Mouse (Mus musculus): Measurements from ENCODE around the gene Ccr4. TPM values are rescaled to one million over a fixed set of nuclear protein-coding genes. Genes with fewer than 3 reads are reported as not detected.
"Not testable (repeated sequence)": the region's sequence is repeated elsewhere in the genome, so short reads cannot be mapped to it uniquely, and the experiment has no call there.

Gene Ccr4
- total and polyA plus RNA-seq, 3 experiments = not detected

DNA sequence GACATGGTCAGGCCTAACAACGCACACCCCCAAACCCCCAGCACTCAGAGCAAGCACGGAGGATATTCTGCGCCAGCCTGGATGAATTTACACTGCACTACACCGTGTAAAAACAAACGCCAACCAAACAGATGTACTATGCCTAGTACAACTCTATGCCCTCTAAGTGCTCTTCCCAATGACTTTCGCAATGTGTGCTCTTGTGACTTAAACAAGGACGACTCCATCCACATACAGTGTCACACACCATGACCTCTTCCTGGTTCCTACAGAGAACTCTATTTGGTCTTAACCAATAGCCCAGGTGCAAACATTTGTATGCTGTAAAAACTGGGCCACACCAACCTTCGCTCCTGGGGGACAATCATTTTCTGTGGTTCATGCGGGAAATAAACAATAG, 17.8 kb upstream of the Ccr4 start:
- no peak for DNase-seq

DNA sequence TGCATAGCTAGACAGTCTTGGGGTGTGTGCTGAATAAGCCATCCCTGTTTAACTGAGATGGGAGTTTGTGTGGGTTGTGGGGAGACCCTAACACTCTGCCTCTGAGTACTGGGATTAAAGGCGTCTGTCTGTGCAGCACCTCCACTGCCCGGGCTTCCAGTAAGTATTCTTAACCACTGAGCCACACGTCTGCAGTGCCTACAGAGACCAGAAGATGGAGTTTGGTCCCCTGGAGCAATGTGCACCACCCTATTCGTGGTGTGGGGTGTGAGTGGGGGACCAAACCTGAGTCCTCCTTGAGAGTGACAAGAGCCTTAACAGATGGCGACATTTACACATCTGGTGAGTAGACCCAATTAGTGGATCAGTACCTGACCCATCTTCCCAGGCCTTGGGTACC, 17.3 kb upstream of the Ccr4 start:
- DNase-seq = no peak

DNA sequence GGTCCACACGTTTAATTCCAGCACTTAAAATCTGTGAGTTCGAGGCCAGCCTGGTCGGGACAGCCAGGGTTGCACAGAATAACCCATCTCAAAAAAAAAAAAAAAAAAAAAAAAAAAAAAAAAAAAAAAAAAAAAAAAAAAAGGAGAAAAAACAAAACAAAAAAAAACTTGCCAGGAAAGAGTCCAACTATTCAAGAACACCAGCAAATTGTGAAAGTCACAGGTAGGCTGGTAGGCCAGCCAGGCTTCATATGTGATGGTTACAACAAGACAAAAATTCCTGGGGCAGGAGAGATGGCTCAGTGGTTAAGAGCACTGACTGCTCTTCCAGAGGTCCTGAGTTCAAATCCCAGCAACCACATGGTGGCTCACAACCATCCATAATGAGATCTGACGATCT, 15.8 kb upstream of the Ccr4 start:
- DNase-seq = not testable (repeated sequence)

DNA sequence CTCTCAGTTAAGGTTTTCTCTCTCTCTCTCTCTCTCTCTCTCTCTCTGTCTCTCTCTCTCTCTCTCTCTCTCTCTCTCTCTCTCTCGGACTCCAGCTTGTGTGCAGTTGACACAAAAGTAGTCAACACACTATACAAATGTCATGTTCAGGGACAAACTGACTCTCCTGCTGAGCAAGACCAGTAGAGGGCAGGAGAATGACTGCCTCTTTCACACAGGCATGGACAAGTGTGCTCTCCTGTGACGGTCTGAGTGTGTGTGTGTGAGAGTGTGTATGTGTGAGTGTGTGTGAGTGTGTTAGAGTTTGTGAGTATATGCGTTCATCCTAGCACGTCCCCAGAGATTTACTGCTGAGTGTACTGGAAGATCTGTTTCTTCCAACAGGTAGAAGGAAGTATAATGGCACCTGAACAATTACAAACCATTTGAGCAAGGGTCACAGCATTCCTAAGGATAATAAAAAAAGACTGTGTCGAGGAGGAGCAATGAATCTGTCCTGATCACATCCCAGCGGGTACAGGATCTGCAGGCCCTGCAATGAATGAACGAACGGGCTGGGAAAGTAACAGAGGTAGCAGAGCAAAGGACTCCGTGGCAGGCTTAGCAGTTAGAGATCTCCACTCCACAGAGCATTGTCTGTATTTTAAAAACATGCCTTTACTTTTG, 14.2 kb upstream of the Ccr4 start:
- no peak for DNase-seq

DNA sequence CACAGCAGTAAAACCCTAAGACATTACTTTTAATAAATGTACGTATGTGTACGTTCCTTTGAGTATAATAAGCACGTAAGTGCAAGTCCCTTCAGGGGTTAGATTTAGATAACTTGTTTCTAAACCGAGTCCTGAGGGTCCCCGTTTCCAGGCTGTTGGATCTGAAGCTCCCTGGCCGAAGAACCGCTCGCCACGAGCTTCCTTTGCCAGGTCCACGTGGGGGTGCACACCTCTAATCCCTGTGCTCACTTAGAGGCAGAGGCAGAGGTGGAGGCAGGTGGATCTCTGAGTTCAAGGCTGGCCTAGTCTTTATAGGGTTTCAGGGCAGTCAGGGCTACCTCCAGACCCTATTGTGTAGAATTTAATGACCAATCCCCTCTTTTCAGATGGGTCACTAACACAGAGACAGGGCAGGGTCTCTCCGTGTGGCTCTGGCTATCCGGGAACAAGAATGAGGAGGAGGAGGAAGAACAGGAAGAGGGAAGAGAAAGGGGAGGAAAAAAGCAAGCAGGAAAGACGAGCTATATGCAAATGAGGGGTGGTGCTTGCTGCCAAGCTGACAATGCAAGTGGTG, 13.3 kb upstream of the Ccr4 start:
- DNase-seq = no peak

DNA sequence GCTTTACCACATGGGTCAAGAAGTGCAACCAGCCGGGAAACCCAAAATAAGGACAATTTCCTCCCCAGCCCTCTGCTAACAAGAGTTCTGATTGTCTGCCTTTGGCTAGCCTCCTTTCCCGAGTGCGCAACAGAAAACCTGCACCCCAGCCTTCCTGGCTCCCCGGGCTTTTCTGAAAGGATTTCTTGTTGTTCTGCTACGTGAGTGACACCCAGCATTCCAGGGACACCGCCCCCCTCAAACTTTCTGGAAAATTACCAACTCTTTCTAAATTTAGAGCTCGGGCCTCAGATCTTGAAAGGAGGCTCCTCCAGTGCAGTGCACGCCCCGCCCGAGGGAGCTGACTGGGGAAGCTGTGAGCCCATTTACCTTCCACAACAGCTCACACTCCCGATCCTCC, 10.6 kb upstream of the Ccr4 start, which contains the start of gene C130032M10Rik:
C130032M10Rik (plus strand) TSS at position 334 of the 400 bp plus-strand sequence.
- DNase-seq = peak; percentile 9

DNA sequence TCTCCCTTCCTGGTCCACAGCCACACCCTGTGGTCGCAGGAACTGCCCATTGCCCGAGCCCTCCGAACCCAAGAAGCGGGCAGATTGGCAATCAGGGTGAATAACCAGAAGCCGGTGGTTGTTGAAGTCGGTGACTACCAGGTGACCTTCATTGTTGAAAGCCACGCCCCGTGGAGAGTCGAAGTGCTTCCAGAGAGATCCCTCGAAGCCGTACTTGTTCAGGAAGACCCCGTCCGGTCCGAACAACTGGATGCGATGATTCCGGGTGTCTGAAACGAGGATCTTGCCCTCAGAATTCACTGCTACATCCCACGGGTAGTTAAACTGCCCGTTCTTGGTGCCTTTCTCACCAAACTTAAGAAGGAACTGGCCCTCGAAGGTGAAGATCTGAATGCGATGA, 8.1 kb upstream of the Ccr4 start:
- DNase-seq = no peak

DNA sequence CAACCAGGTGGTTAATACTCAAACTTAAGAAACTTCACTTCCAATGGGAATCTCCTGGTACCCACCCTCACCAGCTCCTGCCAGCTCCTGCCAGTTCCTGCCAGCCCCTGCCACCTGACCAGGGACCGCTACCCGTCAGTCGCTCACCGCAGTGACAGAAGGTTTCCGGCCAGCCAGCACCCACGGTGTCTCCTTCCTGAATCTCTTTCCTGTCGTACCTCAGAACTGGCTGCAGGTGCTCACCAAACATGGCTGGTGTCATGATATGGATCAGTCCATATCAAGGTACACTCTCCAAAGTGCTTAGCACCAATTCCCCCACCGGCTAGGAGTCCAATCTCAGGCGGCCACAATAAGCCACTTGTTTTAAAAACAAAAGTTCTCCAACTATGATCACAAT, 5.1 kb upstream of the Ccr4 start:
- DNase-seq = no peak

DNA sequence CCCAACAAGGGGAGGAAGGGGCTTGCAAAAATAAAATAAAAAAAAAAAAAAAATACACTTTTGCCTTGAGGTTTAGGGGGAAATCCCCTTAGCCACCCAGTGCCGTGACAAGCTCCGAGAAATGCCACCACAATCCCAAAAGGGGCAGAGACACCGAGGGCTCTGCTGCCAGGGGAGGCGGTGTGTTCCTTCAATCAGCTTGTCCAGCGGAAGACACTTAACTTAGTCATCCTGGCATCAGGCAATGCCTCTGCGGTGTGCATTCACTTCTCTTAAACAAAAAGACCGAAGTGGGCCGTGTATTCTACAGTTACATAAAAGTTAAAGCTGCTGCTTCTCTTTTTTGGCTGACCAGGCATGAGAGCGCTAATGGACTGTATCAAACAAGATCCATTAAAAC, 2.7 kb upstream of the Ccr4 start:
- no peak for DNase-seq

DNA sequence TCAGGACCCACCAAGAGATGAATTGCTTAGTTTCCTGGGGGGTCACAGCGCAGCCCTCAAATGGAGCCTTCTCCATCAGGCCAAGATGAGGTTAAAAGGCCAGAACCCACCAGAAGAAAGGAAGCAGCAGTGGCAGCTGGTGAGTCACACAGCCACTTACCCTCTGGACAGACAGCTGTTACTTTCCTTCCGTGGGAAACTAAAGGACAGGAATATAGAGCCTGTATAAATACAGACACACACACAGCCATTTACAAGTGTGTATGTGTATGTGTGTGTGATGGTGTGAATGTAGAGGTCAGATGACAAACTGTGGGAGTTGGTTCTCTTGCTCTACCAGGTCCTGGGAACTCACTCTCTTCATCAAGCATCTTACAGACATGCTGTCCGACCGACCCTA, 1.8 kb upstream of the Ccr4 start:
- DNase-seq = no peak

DNA sequence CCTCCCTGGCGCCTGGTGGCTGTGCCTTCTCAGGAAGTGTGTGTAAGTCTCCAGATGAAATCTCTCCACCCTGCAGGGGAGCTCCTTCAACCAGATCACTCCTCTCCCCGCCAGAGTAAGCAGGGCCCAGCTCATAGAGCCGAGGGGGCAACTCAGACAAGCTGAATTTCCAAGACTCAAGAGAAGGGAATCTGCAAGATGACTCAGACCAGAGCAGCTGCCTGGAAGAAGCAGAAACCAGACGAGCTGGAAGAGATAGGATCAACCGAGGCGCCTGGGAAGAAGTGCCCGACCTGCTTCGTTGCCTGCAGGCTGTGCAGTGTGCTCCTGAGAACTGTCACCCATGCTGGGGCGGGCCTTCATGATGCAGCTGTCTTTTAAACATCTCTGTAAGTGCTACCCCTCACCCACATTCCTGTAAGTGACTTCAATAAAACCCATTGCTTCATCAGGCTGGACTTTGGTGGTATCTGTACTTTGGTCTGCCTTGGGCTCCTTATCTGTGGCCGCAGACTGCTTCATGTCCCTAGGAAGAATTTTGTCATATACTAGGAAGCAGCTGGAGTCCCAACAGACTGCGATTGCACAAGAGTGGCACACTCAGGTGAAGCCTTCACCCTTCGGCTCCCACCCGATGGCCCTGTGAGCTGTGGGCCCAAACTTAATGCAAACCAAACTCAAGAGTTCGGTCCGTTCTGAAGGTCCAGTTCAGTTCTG, 1.8 kb downstream of the Ccr4 start:
- DNase-seq = no peak

DNA sequence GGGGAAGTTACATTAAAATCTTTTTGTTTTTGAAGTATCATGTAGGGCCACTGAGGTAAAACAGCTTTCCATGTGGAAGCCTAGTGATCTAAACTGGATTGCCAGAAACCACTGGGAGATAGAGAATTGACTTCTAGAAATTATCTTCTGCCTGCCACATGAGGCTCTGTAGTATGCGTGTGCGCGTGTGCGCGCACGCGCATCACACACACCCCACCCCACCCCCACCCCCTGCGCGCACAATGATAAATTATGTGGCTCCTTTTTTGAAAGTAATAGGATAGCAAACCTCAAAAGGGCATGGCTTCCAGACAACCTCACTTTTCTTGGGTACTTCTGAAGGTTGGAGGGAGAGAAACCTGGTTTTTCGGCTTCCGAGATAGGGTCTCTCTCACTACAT, 2.8 kb downstream of the Ccr4 start:
- DNase-seq = no peak

DNA sequence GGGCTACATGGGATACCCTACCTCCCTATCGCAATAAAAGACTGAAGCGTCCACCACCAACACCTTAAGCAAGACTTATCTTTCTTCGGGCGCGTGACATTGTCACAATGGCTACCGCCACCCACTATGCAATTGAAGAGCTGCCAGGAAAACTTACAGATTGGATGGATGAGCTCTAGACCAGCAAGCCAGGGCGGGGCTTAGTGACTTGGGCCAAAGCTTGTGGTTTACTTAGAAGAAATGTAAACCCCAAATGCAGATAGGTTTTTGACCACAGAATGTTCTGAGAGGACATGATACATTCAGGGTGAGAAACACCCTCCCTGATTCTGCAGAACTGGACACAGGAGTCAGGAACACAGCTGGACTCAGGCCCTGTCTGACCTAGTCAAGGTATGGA, 3.6 kb downstream of the Ccr4 start:
- DNase-seq = no peak

DNA sequence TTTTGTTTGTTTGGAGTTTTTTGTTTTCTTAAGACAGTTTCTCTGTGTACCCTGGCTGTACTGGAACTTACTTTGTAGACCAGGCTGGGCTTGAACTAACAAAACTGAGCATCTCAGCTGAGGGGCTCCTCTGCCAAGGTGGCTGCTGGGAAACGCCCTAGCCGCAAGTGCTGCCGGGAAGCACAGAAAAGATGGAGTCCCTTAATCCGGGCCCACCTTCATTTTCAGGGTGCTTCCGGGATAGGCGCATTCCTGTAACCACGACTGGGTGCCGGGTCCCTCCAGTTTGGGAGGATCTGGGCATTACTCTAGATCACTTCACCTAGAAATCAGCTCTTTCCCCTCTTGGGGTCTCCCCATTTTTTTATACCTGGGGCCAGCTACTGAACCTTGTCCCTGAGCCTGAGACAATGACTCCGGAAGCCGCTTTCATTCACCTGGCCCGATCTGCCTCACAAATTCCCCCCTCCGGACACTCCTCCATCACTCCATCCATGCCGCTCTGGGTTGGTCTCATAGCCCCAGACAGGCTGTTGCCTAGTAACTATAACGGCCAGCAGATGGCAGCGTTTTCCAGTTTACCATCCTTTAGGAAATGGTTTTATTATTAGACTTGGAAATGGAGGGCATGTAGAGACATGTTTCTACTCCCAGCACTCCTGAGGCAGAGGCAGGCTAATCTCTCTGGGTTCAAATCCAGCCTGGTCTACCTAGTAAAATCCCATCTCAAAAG, 4.8 kb downstream of the Ccr4 start:
- peak; percentile 47 for DNase-seq

DNA sequence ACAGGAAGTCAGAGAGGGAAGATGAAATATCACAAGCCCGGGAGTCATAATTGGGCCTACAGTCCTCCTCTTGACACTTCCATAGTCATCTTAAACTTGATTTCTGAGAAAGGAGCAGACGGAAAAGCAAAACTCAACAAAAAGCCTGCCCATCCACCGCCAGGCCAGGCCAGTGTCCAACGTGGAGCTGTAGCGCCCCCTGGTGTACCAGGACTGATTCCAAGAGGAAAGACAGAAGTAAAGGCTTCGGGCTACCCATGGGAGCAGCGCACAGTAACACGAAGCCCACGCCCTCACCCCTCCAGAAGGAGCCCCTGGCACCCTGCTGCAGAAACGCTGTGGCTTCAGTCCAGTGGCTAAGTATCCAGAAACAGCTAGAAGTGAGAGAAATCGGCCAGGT, 6.5 kb downstream of the Ccr4 start:
- DNase-seq = peak; percentile 78

DNA sequence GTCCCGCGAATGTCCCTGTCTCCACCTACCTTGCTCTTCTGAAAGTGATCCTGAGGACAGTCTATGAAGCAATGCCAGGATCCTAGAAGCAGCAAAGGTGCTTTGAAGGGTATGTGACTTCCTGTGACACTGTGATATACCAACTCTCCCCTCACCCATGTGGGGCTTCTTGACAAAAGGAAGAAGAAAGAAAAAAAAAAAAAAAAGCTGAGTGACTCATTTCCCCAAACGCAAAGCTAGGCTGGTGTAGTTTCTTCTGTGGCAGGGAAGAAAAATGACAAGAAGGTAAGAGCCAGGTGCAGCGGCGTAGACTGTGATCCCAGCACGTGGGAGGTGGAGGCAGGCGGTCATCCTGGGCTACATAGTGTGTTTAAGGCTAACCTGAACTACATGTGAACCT, 8.2 kb downstream of the Ccr4 start:
- DNase-seq = no peak

DNA sequence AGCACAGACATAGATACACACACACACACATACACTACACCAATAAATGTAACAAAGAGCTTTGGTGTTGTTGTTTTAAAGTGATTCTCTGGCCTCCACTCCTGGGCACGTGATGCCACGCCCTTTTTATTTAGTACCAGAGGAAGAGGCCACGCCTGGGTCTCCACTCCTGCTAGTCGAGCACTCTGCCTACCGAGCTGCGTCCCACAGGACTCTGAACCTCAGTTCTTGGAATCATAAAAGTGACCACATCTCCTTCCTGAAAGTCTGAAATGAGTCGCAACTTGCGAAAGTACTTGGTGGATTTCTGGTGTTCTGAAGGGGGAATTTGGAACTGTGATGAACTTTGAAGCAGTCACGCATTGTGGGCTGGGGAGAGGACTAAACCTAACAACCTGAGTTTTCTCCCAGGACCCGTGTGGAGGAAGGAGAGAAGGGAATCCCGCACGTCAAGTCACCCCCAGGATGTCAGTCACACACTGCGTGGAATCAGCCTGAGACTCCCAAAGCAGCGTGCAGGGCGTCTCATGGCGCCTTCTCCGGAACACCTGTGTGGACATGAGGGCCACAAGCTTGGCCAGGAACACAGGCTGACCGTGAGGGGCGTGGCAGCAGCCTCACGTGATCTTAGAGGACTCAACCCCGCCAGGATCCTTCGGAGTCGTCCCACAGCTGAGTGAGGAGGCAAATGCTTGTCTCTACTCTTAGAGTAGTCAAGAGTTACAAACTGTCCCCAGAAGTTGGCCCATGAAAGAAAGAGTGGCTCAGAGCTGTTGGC, 17.0 kb downstream of the Ccr4 start:
- no peak for DNase-seq

DNA sequence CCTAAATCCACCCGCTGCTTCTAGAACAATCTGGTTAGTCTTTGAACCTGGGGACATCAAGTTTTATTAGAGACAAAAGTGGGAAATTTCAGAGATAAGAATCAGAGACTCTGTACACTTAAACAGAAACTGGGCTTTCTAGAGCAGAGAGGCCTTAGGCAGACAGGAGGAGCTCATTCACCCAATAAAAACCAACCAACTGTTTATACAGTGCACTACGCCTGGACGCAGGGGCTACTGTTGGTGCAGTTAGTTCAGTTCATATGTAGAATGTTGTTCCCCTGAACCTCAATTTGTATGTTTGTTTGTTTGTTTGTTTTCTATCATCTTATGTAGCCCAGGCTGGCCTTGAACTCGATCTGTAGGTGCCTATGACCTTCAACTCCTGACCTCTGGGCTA, 17.9 kb downstream of the Ccr4 start:
- no peak for DNase-seq

DNA sequence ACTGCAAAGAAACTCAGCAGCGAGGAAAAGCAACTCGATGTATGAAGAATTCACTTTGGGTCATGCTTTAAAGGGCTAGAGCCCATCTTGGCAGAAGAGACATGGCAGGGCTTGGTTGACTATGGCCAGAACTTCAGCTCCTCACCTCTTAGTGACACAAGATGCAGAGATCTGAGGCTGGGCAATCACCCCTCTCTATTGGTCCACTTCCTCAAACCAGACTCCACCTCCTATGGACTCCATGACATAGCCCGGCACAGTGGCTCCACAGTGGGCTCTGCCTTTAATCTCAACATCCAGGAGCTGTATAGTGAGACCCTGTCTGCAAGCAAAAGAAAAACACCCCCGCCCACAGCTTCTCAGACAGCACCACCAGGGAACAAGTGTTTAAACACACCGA, 19.9 kb downstream of the Ccr4 start:
- DNase-seq = no peak

DNA sequence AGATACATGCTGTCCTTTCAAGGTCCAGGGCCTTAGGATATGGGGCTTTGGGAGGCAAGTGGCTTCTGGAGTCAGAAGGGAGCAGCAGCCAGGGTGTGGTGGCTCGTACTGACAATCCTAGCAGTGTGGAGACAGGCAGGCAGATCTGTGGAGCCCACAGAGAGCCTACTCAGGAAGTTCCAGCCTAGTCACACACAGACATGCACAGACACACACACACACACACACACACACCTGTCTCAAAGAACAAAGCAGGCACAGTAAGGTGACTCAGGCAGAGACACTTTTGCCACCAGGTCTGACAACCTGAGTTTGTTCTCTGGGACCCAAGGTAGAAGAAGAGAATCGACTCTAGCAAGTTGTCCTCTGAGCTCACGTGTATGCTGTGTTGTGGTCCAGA, 23.8 kb downstream of the Ccr4 start:
- DNase-seq = no peak

DNA sequence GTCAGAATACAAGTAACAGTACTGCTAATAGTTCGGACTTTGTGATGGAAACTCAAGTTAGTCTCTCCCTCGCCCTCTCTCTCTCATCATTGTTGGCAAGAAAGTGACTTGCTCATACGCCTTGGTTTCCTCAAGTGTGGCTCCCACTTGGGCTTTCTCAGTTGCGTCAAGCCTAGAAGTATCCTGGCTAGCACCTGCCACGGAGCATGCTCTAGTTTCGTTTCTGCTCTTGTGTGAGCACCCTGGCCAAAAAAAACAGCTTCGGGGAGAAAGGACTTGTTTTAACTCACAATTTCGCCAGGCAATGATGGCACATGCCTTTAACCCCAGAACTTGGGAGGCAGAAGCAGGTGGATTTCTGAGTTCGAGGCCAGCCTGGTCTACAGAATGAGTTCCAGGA, 27.7 kb downstream of the Ccr4 start:
- no peak for DNase-seq

DNA sequence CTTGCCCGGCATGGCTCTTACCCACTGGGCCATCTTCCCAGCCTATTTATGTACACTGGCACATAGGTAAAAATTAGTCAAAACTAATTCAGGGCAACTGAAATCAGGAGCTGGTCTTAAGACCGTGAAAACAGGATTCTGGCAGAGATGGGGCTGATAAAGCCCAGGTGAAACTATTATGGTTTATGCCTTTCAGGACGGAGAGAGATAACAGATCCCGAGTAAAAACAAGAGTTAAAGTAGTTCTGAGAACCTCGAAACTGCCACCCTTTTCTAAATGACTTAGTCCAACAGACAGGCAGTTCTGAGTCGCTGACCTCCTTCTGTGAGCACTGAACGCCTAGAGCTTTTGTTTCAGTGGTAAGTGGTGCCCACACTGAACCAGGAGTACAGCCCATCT, 32.8 kb downstream of the Ccr4 start:
- DNase-seq = no peak

All from adrenal gland, adult 2 months (tissue).